Mouse (Mus musculus): ENCODE measurements at regions not wholly inside any gene's neighbourhood (a gene's known extent, or its start where the extent isn't known, plus 50 kb on each side); places are given as distances from the start of the nearest gene placed in this dataset.
"Not testable (repeated sequence)": the region's sequence is repeated elsewhere in the genome, so short reads cannot be mapped to it uniquely, and the experiment has no call there.

- DNase-seq: no peak
These were observed 345.9 kb upstream of the Atp10a start for GRCm38 (mm10) chr7:58310096-58310495.

DNA sequence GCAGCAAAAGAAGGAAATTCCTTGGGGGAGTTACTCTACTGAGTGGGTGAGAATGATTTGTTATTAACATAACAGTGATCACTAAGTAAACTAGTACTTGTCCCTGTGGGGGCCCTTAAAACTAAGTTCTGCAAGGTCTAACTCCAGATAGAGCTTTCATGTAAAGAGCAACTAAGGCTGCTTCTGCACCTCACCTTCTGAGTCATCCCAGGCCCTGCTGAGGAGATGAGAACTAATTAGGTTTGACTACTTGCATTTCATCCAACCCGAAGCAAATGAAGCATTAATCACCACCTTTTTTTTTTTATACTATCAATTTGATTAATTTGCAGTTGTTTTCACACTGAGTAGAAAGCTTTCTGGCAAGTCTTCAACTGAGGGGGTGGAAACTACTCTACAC, 333.6 kb upstream of the Atp10a start:
- no peak for DNase-seq

GRCm38 (mm10) chr7:58367384-58367783, 288.6 kb upstream of the Atp10a start:
- DNase-seq: no peak

GRCm38 (mm10) chr7:58383401-58383800, 272.6 kb upstream of the Atp10a start:
- DNase-seq: peak; percentile 35 to 49

DNA sequence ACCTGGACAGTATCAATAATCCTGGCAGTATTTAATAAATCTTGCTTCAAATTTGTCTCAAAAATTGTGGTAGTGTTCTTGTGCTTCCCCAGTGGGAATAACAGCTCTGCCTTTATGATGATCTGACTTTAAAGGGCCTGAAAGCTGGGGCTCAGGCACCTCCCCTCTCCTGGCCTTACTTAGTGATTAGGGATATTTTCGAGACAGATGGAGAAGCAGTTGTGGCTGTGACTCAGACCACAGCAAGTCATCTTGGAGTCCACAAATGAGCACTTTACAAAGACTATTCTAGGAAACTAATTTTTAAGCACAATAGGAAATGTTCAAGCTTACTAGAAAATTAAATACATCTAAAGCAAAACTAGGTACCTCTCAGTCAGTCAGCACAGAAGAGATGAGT, 267.6 kb upstream of the Atp10a start:
- no peak for DNase-seq

DNA sequence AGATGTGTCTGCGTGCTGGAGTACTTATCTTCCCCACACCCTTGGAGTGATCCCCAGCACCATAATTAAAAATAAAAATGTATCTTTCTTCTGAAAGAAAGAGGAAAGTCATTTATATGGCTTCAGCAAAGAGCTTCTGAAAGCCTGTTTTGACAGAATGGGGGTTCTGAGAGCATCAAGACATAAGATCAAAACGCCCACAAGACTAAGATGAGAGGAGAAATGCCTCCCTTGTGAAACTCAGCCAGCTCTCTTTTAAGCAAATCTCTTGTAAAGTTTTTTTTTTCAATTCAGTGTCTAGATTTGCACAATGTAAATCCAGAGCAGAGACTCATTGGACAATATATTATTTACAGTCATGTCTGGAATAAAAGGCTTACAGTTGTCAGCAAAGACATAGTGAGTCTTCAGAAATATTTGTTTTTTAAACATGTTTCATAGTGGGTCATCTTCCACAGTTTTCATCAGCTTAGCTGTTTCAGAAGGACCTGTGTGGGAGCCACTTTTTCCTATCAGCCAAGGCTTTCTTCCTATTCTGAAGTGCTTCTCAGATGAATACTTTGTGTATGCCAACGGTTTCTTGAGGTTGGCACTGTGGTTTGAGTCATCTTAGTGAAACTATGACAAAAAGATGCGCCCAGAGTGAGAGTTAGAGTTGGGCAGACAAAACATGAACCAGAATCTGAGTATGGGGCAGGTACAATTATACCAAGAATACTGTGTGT, 263.4 kb upstream of the Atp10a start:
- no peak for DNase-seq

DNA sequence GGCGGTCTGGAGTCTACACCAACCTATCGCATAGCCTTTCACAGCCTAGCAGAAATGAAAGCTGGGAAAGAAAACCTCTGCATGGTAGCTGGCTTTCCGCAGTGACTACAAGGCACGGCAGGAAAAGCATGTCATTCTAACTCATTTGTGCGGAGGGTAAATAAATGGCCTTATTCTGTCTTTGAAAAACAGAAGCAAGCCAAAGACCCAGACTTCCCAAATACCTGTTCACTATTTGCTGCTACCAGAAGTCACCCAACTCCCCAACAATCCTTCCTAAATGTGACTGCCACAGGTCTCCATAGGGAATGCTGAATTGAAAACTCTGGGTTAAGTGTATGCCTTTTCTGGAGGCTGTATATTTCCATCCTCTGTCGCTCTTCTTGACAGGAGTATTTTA, 258.0 kb upstream of the Atp10a start:
- DNase-seq: no peak

DNA sequence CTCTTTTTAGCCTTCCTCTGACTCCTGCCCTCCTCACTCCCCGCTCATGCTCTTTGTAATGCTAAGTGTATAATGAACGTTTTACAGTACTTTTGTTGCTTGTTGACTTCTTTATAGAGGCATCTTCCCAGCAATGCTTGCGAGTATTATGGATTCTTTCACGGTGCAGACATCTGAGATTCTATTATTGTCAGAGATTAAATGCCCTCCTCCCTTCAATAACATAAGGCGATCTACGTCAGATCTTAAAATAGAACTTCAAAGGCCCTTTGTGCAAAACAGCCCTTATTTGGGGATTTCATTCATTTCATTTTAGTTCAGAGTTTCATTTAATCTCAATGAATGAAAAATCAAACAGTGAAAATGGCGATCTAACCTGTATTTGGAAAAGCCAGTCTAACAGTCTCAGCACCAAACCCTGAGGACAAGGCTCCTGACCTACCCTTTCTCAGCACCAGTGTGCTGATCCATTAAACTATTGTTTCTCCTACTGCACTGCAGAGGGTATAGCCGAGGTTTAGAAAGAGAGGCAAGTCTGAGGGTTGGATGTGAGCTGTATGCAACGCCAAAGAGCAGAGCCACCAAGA, 257.3 kb upstream of the Atp10a start:
- DNase-seq: no peak

DNA sequence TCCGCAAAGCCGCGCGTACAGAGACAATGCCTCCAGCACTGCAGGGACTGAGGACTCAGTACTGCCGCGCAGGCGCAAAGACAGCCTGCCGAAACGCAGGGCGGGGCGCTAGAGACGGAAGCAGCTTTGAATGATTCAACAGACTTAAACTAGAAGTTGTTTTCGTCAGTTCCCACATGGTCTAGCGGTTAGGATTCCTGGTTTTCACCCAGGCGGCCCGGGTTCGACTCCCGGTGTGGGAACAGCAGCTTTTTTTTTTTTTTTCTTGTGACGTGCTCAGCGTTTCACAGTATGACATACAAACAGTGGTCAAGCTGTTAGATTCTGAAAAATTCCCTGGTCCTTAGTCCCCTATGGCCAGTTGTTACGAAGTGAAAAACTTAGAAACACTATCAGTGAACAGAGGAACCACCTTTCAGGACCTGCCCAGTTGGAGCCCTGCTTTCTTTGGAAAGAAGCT, 256.8 kb upstream of the Atp10a start:
- DNase-seq: peak; percentile 95 to 97

DNA sequence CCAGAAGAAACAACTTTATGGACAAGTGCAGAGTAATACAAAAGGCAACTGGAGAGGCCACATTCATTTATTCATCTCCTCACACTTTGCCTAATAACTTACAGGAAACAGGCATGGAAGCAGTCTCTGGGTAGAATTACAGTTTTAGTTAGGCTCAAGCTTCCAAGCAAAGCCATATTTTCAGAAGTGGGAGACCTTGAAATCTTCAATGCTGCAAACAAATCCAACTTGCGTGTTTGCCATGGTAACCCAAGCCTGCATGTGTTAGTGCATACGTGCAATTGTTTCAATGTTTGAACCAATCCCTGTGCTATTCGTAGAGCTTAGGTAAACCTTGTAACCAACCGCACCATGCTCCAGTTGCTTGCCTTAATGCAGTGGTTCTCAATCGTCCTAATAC, 256.3 kb upstream of the Atp10a start:
- no peak for DNase-seq

DNA sequence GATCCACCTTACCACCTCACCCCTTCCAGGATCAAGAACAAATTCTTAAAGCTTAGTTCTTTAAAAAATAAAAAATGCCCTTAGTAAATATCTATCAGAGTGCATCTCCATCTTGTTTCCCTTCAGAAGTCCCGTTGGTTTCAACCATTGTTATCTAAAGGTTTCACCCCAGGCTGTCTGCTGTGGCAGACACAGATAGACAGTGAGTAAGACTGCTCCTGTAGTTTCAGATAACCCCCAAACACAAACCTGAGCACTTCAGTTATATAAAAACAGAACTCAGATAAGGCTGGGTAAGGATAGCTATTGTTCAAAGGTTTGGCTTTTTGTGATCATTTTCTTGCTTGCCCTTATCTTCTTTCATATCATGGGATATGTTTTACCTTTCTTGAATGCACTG, 255.4 kb upstream of the Atp10a start:
- no peak for DNase-seq

DNA sequence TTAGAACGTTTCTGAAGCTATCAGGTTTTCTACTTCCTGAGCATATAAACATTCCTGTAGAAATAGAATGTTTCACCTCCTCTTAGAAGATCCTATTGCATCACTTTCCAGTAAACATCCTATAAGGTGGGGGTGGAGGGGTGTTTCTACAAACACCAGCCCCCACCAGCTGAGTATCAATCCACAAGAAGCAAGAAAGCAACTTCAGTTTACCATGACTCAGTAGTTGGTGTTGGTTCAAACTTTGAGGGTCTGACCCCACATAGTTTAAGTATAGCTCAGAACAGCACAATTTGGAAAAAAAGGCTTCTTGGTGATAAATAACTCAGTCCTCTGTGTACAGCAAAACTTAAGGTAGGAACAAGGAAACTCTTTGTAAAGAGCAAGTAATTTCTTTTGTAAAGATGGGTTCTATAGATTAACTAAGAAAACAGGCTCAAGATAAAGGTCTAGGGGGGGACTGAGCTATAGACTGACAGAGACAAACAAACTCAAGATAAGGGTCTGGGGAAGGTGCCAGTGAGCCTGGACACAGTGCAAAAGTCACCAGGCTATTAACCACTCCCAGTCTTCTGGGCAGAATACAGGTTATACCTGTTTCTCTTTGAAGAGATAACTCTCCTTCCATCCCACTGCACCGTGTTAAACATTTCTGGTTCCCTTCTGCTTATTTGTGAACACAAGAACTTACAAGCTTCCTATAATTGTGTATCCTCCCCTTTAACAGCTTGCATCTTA, 218.9 kb upstream of the Atp10a start:
- no peak for DNase-seq

DNA sequence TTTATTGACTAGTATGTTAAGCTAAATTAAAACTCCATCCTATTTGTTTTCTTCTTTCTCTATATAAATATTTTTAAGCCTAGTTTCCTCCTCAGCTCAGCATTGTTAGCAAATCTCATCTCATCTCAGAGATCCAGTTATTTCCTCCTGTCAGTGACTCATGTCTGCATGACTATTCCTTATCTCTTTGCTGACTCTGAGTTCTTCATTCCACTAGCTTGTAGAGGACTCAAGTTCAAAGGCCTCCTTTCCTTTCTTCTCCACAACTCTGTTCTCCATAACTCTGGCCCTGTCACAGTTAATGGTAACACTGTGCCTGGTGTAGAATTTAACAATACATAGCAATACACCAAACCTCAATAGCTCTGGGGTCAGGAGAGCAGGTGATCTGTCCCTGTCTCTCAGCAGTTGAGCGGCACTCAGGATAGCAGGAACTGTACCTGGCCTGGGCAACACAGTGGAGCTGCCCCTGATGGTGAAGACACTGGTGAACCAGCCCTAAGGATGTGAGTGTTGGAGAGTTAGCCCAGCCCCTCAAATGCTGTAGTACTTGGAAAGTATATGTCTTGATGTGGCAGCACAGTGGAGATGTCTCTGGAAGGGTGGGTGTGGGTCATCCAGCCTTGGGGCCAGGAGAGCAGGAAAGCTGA, 213.3 kb upstream of the Atp10a start:
- no peak for DNase-seq

DNA sequence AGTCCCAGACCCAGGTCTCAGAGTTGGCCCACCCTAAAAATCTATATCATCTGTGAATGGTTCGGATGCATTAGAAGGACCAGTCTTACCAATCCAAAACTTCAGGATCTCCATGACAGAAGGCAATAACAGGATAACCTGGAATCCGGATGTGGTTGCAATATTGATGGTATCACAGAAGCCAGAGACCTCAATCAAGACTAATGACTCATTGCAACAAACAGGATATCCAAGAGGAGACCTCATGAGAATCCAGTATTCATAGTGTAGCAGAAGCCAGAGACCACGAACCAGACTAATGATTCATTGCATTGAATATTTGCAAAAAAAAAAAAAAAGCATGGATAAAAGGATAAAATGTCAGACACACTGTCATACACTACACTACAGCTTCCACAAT, 212.7 kb upstream of the Atp10a start:
- no peak for DNase-seq

- DNase-seq: no peak
These were observed 210.2 kb upstream of the Atp10a start for GRCm38 (mm10) chr7:58445781-58446180.

GRCm38 (mm10) chr7:58446261-58446660, 209.7 kb upstream of the Atp10a start:
- DNase-seq: no peak

- no peak for DNase-seq
These were observed 207.2 kb upstream of the Atp10a start for GRCm38 (mm10) chr7:58448727-58449126.

DNA sequence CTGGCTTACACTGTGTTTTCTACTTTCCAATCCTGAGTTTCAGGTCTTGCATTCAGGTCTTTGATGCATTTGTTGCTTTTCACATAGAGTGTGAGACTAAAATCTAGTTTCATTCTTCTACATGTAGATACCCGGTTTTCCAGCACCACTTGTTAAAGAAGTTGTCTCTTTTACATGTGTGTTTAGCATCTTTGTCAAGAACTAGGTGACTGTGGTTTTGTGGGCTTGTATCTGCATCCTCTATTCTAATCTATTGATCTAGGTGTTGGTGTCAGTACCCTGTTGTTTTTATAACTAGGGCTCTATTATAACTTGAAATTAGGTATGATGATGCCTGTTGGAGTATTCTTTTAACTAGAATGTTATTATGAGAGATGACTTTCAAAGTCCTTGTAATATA, 204.0 kb upstream of the Atp10a start:
- DNase-seq: no peak

GRCm38 (mm10) chr7:58458146-58458545, 197.8 kb upstream of the Atp10a start:
- DNase-seq: not testable (repeated sequence)

DNA sequence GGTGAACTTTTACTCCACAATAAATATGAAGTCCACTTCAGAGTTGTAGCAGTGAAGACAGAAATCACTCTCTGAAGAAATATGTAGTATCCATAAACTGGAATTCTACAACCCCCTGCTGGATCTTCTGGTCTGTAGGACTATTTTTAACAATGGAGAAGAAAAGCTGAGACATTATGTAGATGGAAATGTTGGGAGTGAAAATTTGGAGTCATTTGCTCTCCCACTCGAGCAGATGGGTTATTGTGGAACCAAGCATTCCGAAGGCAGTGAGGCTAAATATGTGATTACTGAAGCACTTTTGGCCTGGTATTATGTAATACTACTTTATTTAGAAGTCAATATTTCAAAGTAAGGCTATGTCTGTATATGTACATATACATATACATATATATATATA, 195.0 kb upstream of the Atp10a start:
- DNase-seq: no peak

- DNase-seq: no peak
These were observed 182.8 kb upstream of the Atp10a start for GRCm38 (mm10) chr7:58473150-58473549.

GRCm38 (mm10) chr7:58475139-58475538, 180.8 kb upstream of the Atp10a start:
- no peak for DNase-seq

GRCm38 (mm10) chr7:58488250-58488649, 167.7 kb upstream of the Atp10a start:
- DNase-seq: peak in 1 of 2 experiments; percentile 7

Data from layer of hippocampus, postnatal 36 days (tissue).